23 mouse cellular contexts compared by ENCODE assay signal in the genomic region with DNA sequence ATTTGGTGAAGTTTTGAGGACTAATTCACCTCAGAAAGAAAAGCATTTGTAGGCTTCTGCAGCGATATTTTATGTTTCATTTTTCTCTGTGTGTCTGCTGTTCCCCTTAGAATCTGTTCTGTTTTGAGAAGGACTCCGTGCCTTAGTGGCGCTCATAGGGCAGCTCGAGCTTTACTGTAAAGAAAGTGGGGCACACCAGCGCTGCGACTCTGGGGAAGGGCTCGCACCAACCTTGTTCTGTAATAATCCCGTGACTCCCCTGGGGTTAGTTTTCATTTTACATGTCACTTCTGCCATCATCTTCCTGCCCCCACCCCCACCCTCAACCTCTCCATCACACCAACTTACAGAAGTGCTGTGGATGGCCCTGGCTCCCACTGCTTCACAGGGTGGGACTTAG. TPM values are rescaled to one million over a fixed set of nuclear protein-coding genes. Genes with fewer than 3 reads are reported as not detected.
DNase-seq lines count a peak whose midpoint lies in the region; ATAC-seq and TF ChIP-seq lines count a peak whose summit lies in the region.
"Had no signal": no experiment of that assay in that cellular context is flagged by ENCODE, and none has a peak within 500 bp of the region (broad histone marks: within the 10 kb centered on the region; RNA-seq: fewer than 3 reads in every experiment).

No protein-coding gene starts in this region.

- H3K9me3 ChIP-seq in CH12.LX (replicated peaks; ENCODE audit: low read length) = no peaks in the 10 kb centered on the region
- H3K9me3 ChIP-seq: G1E had no signal

- H3K36me3 ChIP-seq in CH12.LX (replicated peaks in 1 of 2; ENCODE audit: control insufficient read depth in 1 of 2, insufficient read depth in 1 of 2, low read length in 1 of 2) = peaks cover 0 to 2% of the 10 kb centered on the region in 2 experiments
- no peaks in the 10 kb centered on the region for H3K36me3 ChIP-seq in splenic B cell, adult 2 months (ENCODE audit: control insufficient read depth, insufficient read depth, low read length, poor library complexity, severe bottlenecking)

- TF ChIP-seq CTCF in CH12.LX (conservative IDR thresholded peaks at IDR 0.05 in 1 of 2, IDR thresholded peaks at IDR 0.05 in 1 of 2; ENCODE audit: low read depth in 2 of 2, low read length in 2 of 2) = no peak

- DNase-seq in spleen, postnatal 36 days (ENCODE audit: low spot score in 2 of 2) = peak; percentile 48 to 55
- DNase-seq in spleen, adult 12 weeks (ENCODE audit: low spot score) = no peak
- peak; percentile 58 to 65 for DNase-seq in B cell, adult 2 months
- no peak for DNase-seq in CH12.LX (ENCODE audit: extremely low read depth)
- peak; percentile 52 for DNase-seq in splenic B cell, adult 2 months (ENCODE audit: low read depth, low spot score)
- no peak for DNase-seq in right cerebral cortex, adult 2 months (ENCODE audit: low spot score in 2 of 2)
- no peak for DNase-seq in adrenal gland, adult 18-20 months (ENCODE audit: low spot score in 2 of 2)
- DNase-seq: adrenal gland, adult 2 months; adrenal gland, adult 8-10 months; adrenal gland, postnatal 10 days; adrenal gland, postnatal 14 days; adrenal gland, postnatal 25 days; adrenal gland, postnatal 36 days; cerebellum, adult 11 months; cerebellum, adult 11-12 months; cerebellum, adult 18-20 months; cerebellum, adult 2 months; cerebellum, adult 8-10 months had no signal

- dilution Hi-C loops in CH12.LX (cut with MboI; ENCODE audit: extremely low pct_ligation_motif_present, extremely low pct_unique_long_range_greater_than_20kb, low sequenced_read_pairs) = no loop called here

- no peak overlapping the region for H3K27ac ChIP-seq in CH12.LX (ENCODE audit: insufficient read depth, low read depth)

- no peak for TF ChIP-seq EP300 in CH12.LX (IDR thresholded peaks at IDR 0.05; ENCODE audit: low read length)

- no peak for TF ChIP-seq RAD21 in CH12.LX (IDR thresholded peaks at IDR 0.05; ENCODE audit: low read depth, low read length)

- no peaks in the 10 kb centered on the region for H3K27me3 ChIP-seq in CH12.LX (replicated peaks)
- H3K27me3 ChIP-seq in splenic B cell, adult 2 months (ENCODE audit: control insufficient read depth, insufficient read depth, low read length, poor library complexity, severe bottlenecking) = no peaks in the 10 kb centered on the region
- H3K27me3 ChIP-seq: Patski had no signal

- no peak overlapping the region for H3K9ac ChIP-seq in CH12.LX (ENCODE audit: insufficient read depth, low read depth)

- H3K4me1 ChIP-seq in CH12.LX (ENCODE audit: control insufficient read depth in 1 of 2, insufficient read depth in 2 of 2) = peaks cover 27 to 41% of the 10 kb centered on the region in 2 experiments

- no peak for TF ChIP-seq POLR2A in CH12.LX (IDR thresholded peaks at IDR 0.05; ENCODE audit: low read depth, low read length)

- in situ Hi-C loops in CH12.LX (cut with MboI; ENCODE audit: low pct_ligation_motif_present, low pct_unique_long_range_greater_than_20kb, low sequenced_read_pairs) = no loop called here

- ATAC-seq in megakaryocyte, adult 5-6 weeks (ENCODE audit: poor library complexity, severe bottlenecking) = no peak
- ATAC-seq: activated CD4-positive, CD25-positive, alpha-beta regulatory T cell, adult 4 months; CD4-positive, CD25-positive, alpha-beta regulatory T cell, adult 4 months; Patski had no signal

- peak overlapping the region; percentile 33; the same call in 1 of the 2 replicates for H3K4me2 ChIP-seq in CH12.LX (ENCODE audit: insufficient read depth, low read depth, poor library complexity, severe bottlenecking)

- no peaks in the 10 kb centered on the region for H3K79me2 ChIP-seq in CH12.LX (replicated peaks; ENCODE audit: control insufficient read depth, extremely low read depth, insufficient read depth, poor library complexity, severe bottlenecking)

- no peak overlapping the region for H3K4me3 ChIP-seq in CH12.LX (replicated peaks in 1 of 3; ENCODE audit: low read depth in 2 of 3, low read length in 2 of 3, poor library complexity in 1 of 3)

TF ChIP-seq in CH12.LX, 34 proteins besides CTCF, POLR2A, EP300 and RAD21:
- TF ChIP-seq BHLHE40 (IDR thresholded peaks at IDR 0.05; ENCODE audit: low read depth, low read length) (peak; percentile 13; the same call in 1 of the 2 replicates), NRF1 (IDR thresholded peaks at IDR 0.05; ENCODE audit: low read depth, low read length) (no peak)
TF ChIP-seq in CH12.LX: peak in this region for 1.

RNA-seq across cellular contexts. Expression of a gene that starts 56.2 kb away (rescaled TPM):
- 2.7 and 3.3 TPM in 2 replicates for total RNA-seq in CH12.LX (2012; rRNA removed)
- total RNA-seq in CH12.LX (2014; rRNA removed) = 4.1 and 4.6 TPM in 2 replicates
- polyA plus RNA-seq in CH12.LX (2012; ENCODE audit: insufficient read length, low read depth) = 4.4 and 5.9 TPM in 2 replicates
- 10 to 100 TPM in 1 of 2 experiments, 1 to 10 TPM in 1; 8.6 to 10.5 TPM for total RNA-seq in adrenal gland, adult 18-20 months (2021)
- 6.0 and 11.7 TPM in 2 replicates for total RNA-seq in megakaryocyte, adult 5-6 weeks (2015)
- 8.3 and 10.8 TPM in 2 replicates for total RNA-seq in megakaryocyte, adult 5-6 weeks (2017)

RNA-seq across cellular contexts. Expression of a gene that starts 56.3 kb away (rescaled TPM):
- total RNA-seq in CH12.LX (2012; rRNA removed) (346 and 405 TPM in 2 replicates), CH12.LX (2014; rRNA removed) (499 and 557 TPM in 2 replicates)
- polyA plus RNA-seq in CH12.LX (2012; ENCODE audit: insufficient read length, low read depth) = 357 and 399 TPM in 2 replicates
- total RNA-seq in adrenal gland, adult 18-20 months (2021) = 1,000 to 10,000 TPM; 1,010 to 2,386 TPM
- 379 and 411 TPM in 2 replicates for total RNA-seq in megakaryocyte, adult 5-6 weeks (2015)
- total RNA-seq in megakaryocyte, adult 5-6 weeks (2017) = 330 and 438 TPM in 2 replicates

Comparison
In these comparisons a context has a peak if more than half of its experiments do, and no peak if none do; other contexts are left out.
1. DNase-seq: peak in spleen, postnatal 36 days (2 of 2), B cell, adult 2 months (2 of 2) and splenic B cell, adult 2 months (single experiment); none in spleen, adult 12 weeks (single experiment), CH12.LX (single experiment), right cerebral cortex, adult 2 months (0 of 2) and adrenal gland, adult 18-20 months (0 of 2).